Mouse (Mus musculus) liver, embryonic 16.5 days (tissue): ENCODE data around the gene Twist1. TPM values are rescaled to one million over a fixed set of nuclear protein-coding genes. Genes with fewer than 3 reads are reported as not detected.

Experiments
- ATAC-seq: fragments of 200-750 bp; cut with Nextera tagmentation; 2 replicates; pipeline ENCODE4 v1.8.0; 2017; ENCODE audit warnings: low read depth, mild to moderate bottlenecking, moderate number of reproducible peaks, moderate library complexity
- H3K27ac ChIP-seq: fragments of 300-500 bp; sonication (generic); 2 replicates; pipeline ENCODE4 v1.5.1; 2014; ENCODE audit warnings: mild to moderate bottlenecking, low read length
- H3K27me3 ChIP-seq: fragments of 300-500 bp; sonication (generic); 2 replicates; pipeline ENCODE4 v1.6.1; 2014; ENCODE audit warnings: low read depth, low read length, mixed read lengths; ENCODE audit not compliant: control insufficient read depth, insufficient read depth
- H3K36me3 ChIP-seq: fragments of 300-500 bp; sonication (generic); 2 replicates; pipeline ENCODE4 v1.6.1; 2014; ENCODE audit warnings: mild to moderate bottlenecking; ENCODE audit not compliant: control insufficient read depth, insufficient read depth
- H3K4me1 ChIP-seq: fragments of 300-500 bp; sonication (generic); 2 replicates; pipeline ENCODE4 v1.6.1; 2014; ENCODE audit warnings: low read depth, low read length, mixed read lengths; ENCODE audit not compliant: control insufficient read depth
- H3K4me2 ChIP-seq: fragments of 300-500 bp; sonication (generic); 2 replicates; pipeline ENCODE4 v1.6.1; 2014; ENCODE audit warnings: low read depth, low read length, mixed read lengths
- H3K4me3 ChIP-seq: fragments of 300-500 bp; sonication (generic); 2 replicates; pipeline ENCODE4 v1.5.1; 2014; ENCODE audit warnings: low read depth, mild to moderate bottlenecking, low read length
- H3K9ac ChIP-seq: fragments of 300-500 bp; sonication (generic); 2 replicates; pipeline ENCODE4 v1.6.1; 2014; ENCODE audit warnings: low read depth, low read length
- H3K9me3 ChIP-seq: fragments of 300-500 bp; sonication (generic); replicated peaks from 2 replicates; pipeline ENCODE4 v1.6.1; 2016; ENCODE audit warnings: low read length; ENCODE audit not compliant: control insufficient read depth
- WGBS: fragments of 180-500 bp; shearing (Covaris S2); extraction: QIAGEN DNeasy Blood & Tissue Kit; methylation state at CpG from one replicate; pipeline ENCODE4 v1.1.7; 2014; ENCODE audit not compliant: insufficient replicate concordance; 5-methylcytosine and 5-hydroxymethylcytosine counted together
- polyA plus RNA-seq: library from polyadenylated mRNA; unstranded; fragments of >200 nt; fragmentation: Nextera tagmentation; extraction: Ambion mirVana; gene quantifications from 2 replicates; pipeline ENCODE4 v1.2.1, GENCODE M21; 2015

The Twist1 gene
- polyA plus RNA-seq, 1 experiment from 2014 or later: 0.05 TPM

GRCm38 (mm10) chr12:33993127-33993526 is 35.7 kb downstream of the Twist1 start:
- H3K4me1 ChIP-seq: no peaks in the 10 kb centered on the region
- no peak overlapping the region for H3K4me2 ChIP-seq
- no peaks in the 10 kb centered on the region for H3K9me3 ChIP-seq
- no peaks in the 10 kb centered on the region for H3K27me3 ChIP-seq
- no peak overlapping the region for H3K9ac ChIP-seq
- H3K36me3 ChIP-seq: no peaks in the 10 kb centered on the region
- 22% methylated on average over 3 of the region's 3 CpGs for WGBS
- no peak overlapping the region for H3K4me3 ChIP-seq
- H3K27ac ChIP-seq: no peak overlapping the region
- ATAC-seq: no peak

Other genes starting within 250 kb of the Twist1 start
- not detected in 2 replicates for gene Ferd3l, start 29.2 kb upstream of the Twist1 start, polyA plus RNA-seq